Mouse (Mus musculus): ENCODE results near the gene Cyp26c1. TPM values are rescaled to one million over a fixed set of nuclear protein-coding genes. Genes with fewer than 3 reads are reported as not detected.

Cyp26c1 gene
- polyA plus RNA-seq, 1 experiment from 2014 or later = not detected

DNA sequence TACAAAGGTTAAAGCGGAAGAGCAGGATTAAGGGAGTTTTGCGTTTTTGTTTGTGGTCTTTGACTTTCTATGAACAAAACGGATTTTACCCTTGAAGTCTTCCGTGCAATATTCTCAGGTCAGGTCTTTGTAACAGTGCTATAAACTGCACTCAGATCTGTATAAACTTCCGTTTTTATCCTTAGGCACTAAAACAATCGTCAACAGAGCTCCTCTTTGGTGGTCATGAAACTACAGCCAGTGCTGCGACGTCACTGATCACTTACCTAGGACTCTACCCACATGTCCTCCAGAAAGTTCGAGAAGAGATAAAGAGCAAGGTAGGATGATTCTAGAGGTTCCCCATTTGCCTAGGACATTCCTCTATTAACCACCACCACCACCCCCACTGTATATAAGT is 14.3 kb downstream of the Cyp26c1 start:
- Histone ChIP-seq H3K4me2 (no peak overlapping the region), H3K9me3 (replicated peaks) (no peaks in the 10 kb centered on the region), H3K27ac (no peak overlapping the region), H3K4me1 (peaks cover 36% of the 10 kb centered on the region), H3K4me3 (no peak overlapping the region), H3K9ac (no peak overlapping the region), H3K36me3 (no peaks in the 10 kb centered on the region), H3K27me3 (replicated peaks) (peaks cover 98% of the 10 kb centered on the region)
- no peak for ATAC-seq
- 19% methylated on average over 9 of the region's 9 CpGs for WGBS (ENCODE audit: insufficient replicate concordance)

DNA sequence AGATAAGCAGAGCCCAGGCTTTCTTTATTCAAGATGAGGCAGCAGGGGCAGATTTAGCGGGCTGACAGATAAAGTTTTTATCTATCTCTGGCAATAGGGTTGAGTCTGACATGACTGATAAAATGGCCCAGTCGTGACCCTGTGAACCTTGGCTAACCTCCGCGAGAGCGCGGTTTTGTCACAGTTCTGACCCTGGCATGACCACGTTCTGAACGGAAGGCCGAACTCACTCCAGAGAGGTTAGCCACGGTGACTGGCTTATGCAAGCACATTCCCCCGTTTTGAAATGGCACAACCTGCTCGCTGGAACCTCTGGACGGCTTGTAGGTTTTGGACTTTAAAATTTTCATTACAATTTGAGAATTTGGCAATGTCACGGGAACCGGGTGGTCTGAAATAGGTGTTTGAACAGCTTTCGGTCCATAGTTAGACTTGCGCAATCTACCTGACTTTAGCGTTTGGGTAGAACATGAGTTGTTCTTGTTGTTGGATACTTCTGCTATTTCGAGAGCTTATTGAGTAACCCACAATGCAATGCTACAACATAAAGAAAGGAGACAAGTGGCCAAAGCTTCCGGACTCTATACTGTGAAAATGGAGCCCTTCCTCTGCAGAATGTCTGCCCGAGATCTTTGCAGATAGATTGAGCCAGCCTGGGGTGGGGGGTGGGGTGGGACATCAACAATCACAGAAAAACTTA is 17.1 kb downstream of the Cyp26c1 start:
- Histone ChIP-seq H3K4me2 (no peak overlapping the region), H3K27ac (no peak overlapping the region), H3K36me3 (no peaks in the 10 kb centered on the region), H3K9ac (no peak overlapping the region), H3K9me3 (replicated peaks) (no peaks in the 10 kb centered on the region), H3K4me1 (peaks cover 15% of the 10 kb centered on the region), H3K4me3 (no peak overlapping the region), H3K27me3 (replicated peaks) (peaks cover 94% of the 10 kb centered on the region)
- peak; percentile 32; the same call in 1 of the 2 replicates for ATAC-seq
- 26% methylated on average over 21 of the region's 21 CpGs for WGBS (ENCODE audit: insufficient replicate concordance)

DNA sequence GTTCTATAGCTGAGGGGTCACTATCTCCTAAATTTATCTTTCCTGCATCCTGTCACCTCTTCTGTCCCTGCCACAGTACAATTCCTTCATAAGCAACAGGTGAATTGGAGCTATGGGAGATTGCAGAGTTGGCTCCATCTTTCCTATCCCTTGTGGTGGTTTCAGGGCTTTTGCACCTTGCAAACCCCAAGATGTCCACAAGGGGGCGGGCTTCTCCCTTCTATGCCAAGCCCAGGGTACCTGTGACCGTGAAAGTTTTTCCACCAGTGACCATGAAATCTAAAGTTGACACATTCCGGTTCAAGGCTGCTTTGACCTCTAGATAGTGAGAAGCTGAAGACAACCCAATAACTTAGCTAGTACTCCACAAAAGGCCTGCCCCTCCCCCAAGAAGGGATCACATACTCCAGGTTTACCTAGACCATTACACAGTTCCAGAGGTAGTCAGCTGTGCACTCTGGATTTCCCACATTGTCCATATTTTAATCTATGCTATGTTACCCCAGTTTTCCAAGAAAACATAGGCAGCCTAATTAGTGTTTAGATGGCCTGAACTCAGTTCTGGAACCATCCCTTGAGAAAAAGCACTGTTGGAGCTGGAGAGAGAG is 18.6 kb downstream of the Cyp26c1 start:
- Histone ChIP-seq H3K9ac (no peak overlapping the region), H3K27me3 (replicated peaks) (peaks cover 79% of the 10 kb centered on the region), H3K9me3 (replicated peaks) (no peaks in the 10 kb centered on the region), H3K4me3 (no peak overlapping the region), H3K36me3 (no peaks in the 10 kb centered on the region), H3K27ac (no peak overlapping the region), H3K4me2 (no peak overlapping the region), H3K4me1 (peaks cover 7% of the 10 kb centered on the region; the same call in 1 of the 2 replicates)
- no peak for ATAC-seq
- WGBS (ENCODE audit: insufficient replicate concordance) = 7% methylated on average over 3 of the region's 3 CpGs

DNA sequence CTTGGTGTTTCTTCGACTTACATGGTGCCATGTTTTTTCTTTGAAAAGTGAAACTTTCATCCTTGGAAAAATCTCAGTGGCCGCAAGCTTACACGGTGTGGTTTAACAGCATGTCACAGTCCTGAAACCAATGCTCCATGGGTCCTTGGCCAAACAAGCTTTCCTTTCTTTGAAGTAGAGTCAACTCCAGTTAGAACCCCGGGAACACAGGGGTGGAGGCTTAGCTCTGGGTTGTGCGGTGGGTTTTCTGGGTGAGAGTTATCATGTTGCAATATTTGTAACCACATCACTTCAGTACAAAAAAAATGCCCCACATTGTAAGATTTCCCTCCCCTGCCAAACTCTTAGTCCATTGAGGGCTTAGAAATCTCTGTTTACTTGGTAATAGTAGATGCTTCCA is 20.3 kb downstream of the Cyp26c1 start:
- Histone ChIP-seq H3K4me2 (no peak overlapping the region), H3K4me1 (peaks cover 7% of the 10 kb centered on the region; the same call in 1 of the 2 replicates), H3K9ac (no peak overlapping the region), H3K36me3 (no peaks in the 10 kb centered on the region), H3K4me3 (no peak overlapping the region), H3K27me3 (replicated peaks) (peaks cover 62% of the 10 kb centered on the region), H3K27ac (no peak overlapping the region), H3K9me3 (replicated peaks) (no peaks in the 10 kb centered on the region)
- no peak for ATAC-seq
- WGBS (ENCODE audit: insufficient replicate concordance) = 75% methylated on average over 5 of the region's 5 CpGs

DNA sequence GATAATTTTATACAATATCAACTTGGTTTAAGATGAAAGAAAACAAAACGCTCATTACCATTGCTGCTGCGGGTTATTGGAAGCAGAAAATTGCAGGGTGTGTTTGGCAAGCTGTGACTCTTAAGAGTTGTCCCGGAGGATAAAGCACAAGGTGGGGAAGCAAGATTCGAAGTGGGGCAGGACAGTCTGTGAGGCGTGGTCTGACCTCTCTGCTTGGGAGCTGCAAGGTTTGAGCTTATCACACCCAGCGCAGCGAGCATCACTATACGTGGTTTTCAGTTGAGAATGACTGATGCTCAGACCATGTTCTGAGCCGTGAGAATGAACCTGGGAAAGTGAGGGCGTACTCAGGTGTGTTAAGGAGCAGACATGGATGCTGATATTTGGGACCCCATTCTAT is 29.3 kb downstream of the Cyp26c1 start:
- no peak for ATAC-seq
- Histone ChIP-seq H3K9me3 (replicated peaks) (no peaks in the 10 kb centered on the region), H3K4me2 (no peak overlapping the region), H3K9ac (no peak overlapping the region), H3K36me3 (no peaks in the 10 kb centered on the region), H3K4me1 (no peaks in the 10 kb centered on the region), H3K27me3 (replicated peaks) (no peaks in the 10 kb centered on the region), H3K4me3 (no peak overlapping the region), H3K27ac (no peak overlapping the region)
- WGBS (ENCODE audit: insufficient replicate concordance) = 42% methylated on average over 10 of the region's 10 CpGs

DNA sequence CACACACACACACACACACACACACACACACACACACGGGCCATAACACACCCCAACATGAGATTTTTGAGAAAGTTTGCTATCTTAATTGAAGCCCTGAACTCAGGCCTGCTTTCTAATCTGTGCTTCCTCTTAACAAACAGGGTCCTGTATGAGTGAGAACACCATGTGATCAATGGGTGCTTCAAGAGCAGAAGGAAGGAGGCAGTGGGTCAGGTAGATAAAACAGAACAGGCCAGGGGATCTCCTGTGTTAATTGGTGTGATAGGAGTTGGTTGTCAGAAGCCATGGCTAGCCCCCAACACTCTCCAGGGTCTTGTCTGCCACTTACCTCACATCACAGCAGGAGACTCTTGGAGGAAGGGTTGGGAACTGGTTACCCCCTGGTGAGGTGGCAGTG is 30.6 kb downstream of the Cyp26c1 start:
- Histone ChIP-seq H3K9ac (no peak overlapping the region), H3K4me3 (no peak overlapping the region), H3K27me3 (replicated peaks) (no peaks in the 10 kb centered on the region), H3K36me3 (no peaks in the 10 kb centered on the region), H3K4me1 (no peaks in the 10 kb centered on the region), H3K27ac (no peak overlapping the region), H3K9me3 (replicated peaks) (no peaks in the 10 kb centered on the region), H3K4me2 (no peak overlapping the region)
- no peak for ATAC-seq
- 42% methylated on average over 1 of the region's 1 CpGs for WGBS (ENCODE audit: insufficient replicate concordance)

DNA sequence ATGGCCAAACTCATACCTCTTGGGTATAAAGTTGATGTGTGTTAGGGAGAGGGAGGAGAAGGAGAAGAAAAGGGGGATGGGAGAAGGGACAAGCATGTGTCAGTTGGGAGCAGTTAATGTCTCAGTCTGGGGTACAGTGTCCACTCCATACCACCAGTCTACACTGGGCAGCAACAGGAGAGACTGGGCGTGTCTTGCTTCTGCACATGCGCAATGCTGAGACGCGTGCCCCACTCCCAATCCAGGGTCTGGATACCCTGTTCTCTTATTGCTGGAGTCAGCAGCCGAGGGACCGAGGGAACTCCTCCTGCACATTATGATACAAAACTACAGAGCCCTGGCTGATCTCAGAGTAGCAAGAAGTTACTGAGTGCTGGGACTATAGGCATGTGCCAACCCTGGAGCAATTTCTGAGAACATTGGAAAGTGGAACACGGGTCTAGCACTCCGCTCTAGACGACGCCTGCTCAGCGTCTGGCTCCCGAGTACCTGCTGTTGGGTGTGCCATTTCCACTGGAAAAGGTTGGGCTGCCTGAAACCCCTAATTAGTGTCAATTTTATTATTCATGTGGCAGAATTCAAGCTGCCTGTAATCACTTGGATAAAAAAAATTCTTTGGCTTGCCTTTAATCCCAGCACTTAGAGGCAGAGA is 31.3 kb downstream of the Cyp26c1 start:
- Histone ChIP-seq H3K4me2 (no peak overlapping the region), H3K9ac (no peak overlapping the region), H3K9me3 (replicated peaks) (no peaks in the 10 kb centered on the region), H3K27me3 (replicated peaks) (no peaks in the 10 kb centered on the region), H3K36me3 (no peaks in the 10 kb centered on the region), H3K4me1 (no peaks in the 10 kb centered on the region), H3K27ac (no peak overlapping the region), H3K4me3 (no peak overlapping the region)
- ATAC-seq = no peak
- WGBS (ENCODE audit: insufficient replicate concordance) = 71% methylated on average over 12 of the region's 12 CpGs

DNA sequence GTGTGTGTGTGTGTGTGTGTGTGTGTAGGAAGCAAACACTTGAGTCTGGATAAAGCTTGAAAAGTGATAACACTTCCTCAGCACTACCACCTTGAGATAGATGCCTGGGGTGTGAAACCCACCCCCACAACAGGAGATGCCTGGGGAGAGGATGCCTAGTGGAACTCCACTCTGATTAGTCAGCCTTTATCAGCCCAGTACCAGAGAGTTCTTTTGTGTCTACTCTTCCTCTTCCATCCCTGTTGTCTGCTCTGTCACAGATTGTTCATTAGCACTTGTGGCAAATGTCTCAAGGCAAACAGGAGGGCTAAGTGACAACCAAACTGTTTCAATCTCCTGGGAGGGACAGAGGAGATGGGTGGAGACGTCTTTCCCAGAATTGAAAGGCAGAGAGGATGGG is 33.8 kb downstream of the Cyp26c1 start:
- no peak overlapping the region for H3K9ac ChIP-seq
- H3K36me3 ChIP-seq = no peaks in the 10 kb centered on the region
- H3K4me1 ChIP-seq = no peaks in the 10 kb centered on the region
- no peaks in the 10 kb centered on the region for H3K27me3 ChIP-seq (replicated peaks)
- H3K4me3 ChIP-seq = no peak overlapping the region
- no peaks in the 10 kb centered on the region for H3K9me3 ChIP-seq (replicated peaks)
- no peak overlapping the region for H3K27ac ChIP-seq
- H3K4me2 ChIP-seq = no peak overlapping the region
- WGBS (ENCODE audit: insufficient replicate concordance) = 7% methylated on average over 1 of the region's 1 CpGs
- ATAC-seq = no peak

DNA sequence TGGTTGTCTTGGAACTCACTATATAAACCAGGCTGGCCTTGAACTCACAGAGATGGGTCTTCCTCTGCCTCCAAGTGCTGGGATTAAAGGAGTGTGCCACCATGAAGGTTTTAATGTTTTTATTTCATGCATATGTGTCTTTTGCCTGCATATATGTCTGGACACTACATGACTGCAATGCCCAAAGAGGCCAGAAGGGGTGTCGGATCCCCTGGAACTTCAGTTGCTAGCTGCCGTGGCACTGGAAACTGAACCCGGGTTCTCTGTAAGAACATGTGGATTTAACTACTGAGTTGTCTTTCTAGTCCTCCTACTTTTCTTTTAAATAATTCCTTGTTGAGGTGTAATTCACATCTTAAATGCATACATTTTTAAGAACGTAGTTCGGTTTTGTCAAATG is 39.2 kb downstream of the Cyp26c1 start:
- no peak overlapping the region for H3K27ac ChIP-seq
- WGBS (ENCODE audit: insufficient replicate concordance) = 82% methylated on average over 5 of the region's 5 CpGs
- no peak overlapping the region for H3K4me3 ChIP-seq
- no peak overlapping the region for H3K4me2 ChIP-seq
- no peaks in the 10 kb centered on the region for H3K9me3 ChIP-seq (replicated peaks)
- H3K36me3 ChIP-seq = no peaks in the 10 kb centered on the region
- no peak for ATAC-seq
- H3K27me3 ChIP-seq (replicated peaks) = no peaks in the 10 kb centered on the region
- no peak overlapping the region for H3K9ac ChIP-seq
- no peaks in the 10 kb centered on the region for H3K4me1 ChIP-seq

DNA sequence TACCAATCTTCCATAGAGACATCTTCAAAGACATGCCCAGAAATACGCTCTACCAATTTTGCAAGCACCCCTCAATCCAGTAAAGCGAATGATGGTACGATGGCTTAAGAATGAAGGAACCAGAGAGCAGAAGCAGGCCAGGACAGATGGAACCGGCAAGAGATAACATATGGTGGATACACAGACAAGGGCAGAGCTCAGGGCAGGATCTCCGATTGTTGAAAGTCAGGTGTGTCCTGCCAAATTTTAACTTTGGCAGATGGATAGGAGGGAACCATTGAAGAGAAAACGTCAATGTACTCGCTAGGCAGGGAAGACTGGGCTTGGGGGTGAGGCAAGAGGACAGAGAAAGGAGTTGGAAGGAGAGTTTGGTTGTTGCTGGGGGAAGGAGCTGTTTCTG is 41.2 kb downstream of the Cyp26c1 start:
- Histone ChIP-seq H3K36me3 (no peaks in the 10 kb centered on the region), H3K27me3 (replicated peaks) (no peaks in the 10 kb centered on the region), H3K4me3 (no peak overlapping the region), H3K4me1 (no peaks in the 10 kb centered on the region), H3K27ac (no peak overlapping the region), H3K9me3 (replicated peaks) (peaks cover 4% of the 10 kb centered on the region; the same call in 1 of the 2 replicates), H3K4me2 (no peak overlapping the region), H3K9ac (no peak overlapping the region)
- 71% methylated on average over 7 of the region's 7 CpGs for WGBS (ENCODE audit: insufficient replicate concordance)
- no peak for ATAC-seq

DNA sequence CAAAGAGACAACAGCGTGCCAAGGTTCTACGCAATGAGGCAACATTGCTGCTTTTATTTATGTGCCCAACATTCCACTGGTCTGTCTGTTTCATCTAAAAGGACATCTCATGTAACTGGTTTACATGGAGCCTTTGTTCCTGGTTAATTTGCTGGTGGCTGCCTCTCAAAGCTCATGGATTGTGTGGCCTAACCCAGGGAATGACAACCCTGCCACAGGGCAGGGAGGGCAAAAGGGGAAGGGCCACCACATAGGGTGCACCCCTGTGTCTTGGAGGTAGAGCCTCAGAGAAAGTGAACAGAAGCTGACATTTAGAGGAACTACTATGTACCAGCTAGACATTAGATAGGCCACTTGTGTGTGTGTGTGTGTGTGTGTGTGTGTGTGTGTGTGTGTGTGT is 42.0 kb downstream of the Cyp26c1 start:
- ATAC-seq = no peak
- Histone ChIP-seq H3K4me3 (no peak overlapping the region), H3K9ac (no peak overlapping the region), H3K36me3 (no peaks in the 10 kb centered on the region), H3K4me1 (no peaks in the 10 kb centered on the region), H3K4me2 (no peak overlapping the region), H3K27ac (no peak overlapping the region), H3K9me3 (replicated peaks) (peaks cover 4% of the 10 kb centered on the region; the same call in 1 of the 2 replicates), H3K27me3 (replicated peaks) (no peaks in the 10 kb centered on the region)
- WGBS (ENCODE audit: insufficient replicate concordance) = 87% methylated on average over 2 of the region's 2 CpGs

DNA sequence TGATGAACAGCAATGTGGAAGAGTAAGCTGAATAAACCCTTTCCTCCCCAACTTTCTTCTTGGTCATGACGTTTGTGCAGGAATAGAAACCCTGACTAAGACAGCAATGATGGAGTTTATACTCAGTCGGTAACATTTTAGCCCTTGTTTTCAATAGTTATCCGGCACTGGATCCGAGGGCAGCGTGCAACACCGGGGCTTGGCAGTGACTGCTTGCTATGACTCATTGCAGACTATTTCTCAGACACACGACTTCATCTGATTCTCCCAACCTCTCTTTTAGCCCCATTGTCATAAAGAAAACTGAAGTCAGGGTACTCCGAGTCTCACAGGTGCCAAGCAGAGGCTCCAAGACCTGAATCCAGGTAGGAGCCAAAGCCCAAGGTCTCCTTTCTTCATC is 50.0 kb downstream of the Cyp26c1 start:
- no peak for ATAC-seq
- Histone ChIP-seq H3K27ac (no peak overlapping the region), H3K4me2 (no peak overlapping the region), H3K9ac (no peak overlapping the region), H3K36me3 (no peaks in the 10 kb centered on the region), H3K4me3 (no peak overlapping the region), H3K27me3 (replicated peaks) (no peaks in the 10 kb centered on the region), H3K9me3 (replicated peaks) (peaks cover 4% of the 10 kb centered on the region; the same call in 1 of the 2 replicates), H3K4me1 (no peaks in the 10 kb centered on the region)
- WGBS (ENCODE audit: insufficient replicate concordance) = 74% methylated on average over 8 of the region's 8 CpGs

Measured in liver, embryonic 12.5 days (tissue).